ENCODE assay signal across 8 mouse cellular contexts in the genomic region with DNA sequence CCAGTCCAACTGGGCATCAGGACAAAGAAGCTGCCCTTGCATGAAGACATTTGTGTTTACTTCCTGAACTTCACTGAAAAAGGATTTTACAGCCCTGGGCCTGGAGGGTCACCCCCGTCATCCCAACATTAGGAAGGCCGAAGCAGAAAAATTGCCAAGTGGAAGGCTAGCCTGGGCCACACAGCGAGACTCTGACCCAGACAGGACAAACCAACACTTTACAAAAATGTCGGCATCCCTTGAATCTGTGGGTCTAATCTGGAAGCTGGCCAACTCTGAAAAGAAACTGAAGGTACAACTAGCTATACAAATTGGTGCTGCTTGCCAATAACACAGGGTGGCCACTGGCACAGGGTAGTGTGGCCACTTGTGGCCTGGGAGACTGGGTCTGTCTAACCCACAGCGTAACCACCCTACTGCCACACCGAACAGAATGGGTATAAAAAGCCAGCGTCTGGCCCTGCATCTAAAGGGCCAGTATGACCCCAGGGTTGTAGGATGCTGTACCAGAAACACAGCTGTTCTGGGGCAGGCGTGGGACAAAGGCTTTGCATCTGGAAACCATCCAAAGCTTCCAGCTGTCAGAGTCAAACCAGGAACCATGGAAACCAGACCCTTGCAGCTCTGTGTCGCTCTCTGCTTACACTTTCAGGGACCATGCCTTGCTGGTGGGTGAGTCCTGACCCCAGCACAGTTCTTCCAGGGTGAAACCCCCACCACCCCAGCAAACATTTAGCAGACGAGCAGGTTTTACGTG. TPM values are rescaled to one million over a fixed set of nuclear protein-coding genes. Genes with fewer than 3 reads are reported as not detected.
DNase-seq lines count a peak whose midpoint lies in the region; ATAC-seq and TF ChIP-seq lines count a peak whose summit lies in the region.

No protein-coding gene starts in this region.

- 58% methylated on average over 11 of the region's 11 CpGs for WGBS in embryonic facial prominence, embryonic 10.5 days
- WGBS in lung, embryonic 14.5 days = 33% methylated on average over 11 of the region's 11 CpGs
- 44% methylated on average over 11 of the region's 11 CpGs for WGBS in stomach, embryonic 16.5 days

- no peaks in the 10 kb centered on the region for H3K9me3 ChIP-seq in embryonic facial prominence, embryonic 10.5 days
- H3K9me3 ChIP-seq in lung, embryonic 14.5 days (ENCODE audit: low read depth, low read length) = no peaks in the 10 kb centered on the region
- no peaks in the 10 kb centered on the region for H3K9me3 ChIP-seq in stomach, embryonic 16.5 days (replicated peaks; ENCODE audit: control insufficient read depth, low read length)

- H3K9ac ChIP-seq in lung, embryonic 14.5 days = peak overlapping the region; percentile 29
- no peak overlapping the region for H3K9ac ChIP-seq in stomach, embryonic 16.5 days (ENCODE audit: low read length)

- peak overlapping the region; percentile 77 for H3K27ac ChIP-seq in embryonic facial prominence, embryonic 10.5 days (replicated peaks)
- peak overlapping the region; percentile 76 for H3K27ac ChIP-seq in lung, embryonic 14.5 days (ENCODE audit: low read depth)
- peak overlapping the region; percentile 28; the same call in 1 of the 2 replicates for H3K27ac ChIP-seq in stomach, embryonic 16.5 days (ENCODE audit: low read length)

- H3K36me3 ChIP-seq in embryonic facial prominence, embryonic 10.5 days (replicated peaks) = no peaks in the 10 kb centered on the region
- H3K36me3 ChIP-seq in lung, embryonic 14.5 days (ENCODE audit: insufficient read depth) = no peaks in the 10 kb centered on the region
- H3K36me3 ChIP-seq in stomach, embryonic 16.5 days (ENCODE audit: control insufficient read depth, insufficient read depth, low read length) = no peaks in the 10 kb centered on the region

- ATAC-seq in lung, embryonic 14.5 days (ENCODE audit: insufficient read depth) = peak; percentile 92
- ATAC-seq in stomach, embryonic 16.5 days (ENCODE audit: insufficient read depth, low FRiP score) = peak; percentile 73; the same call in 1 of the 2 replicates
- ATAC-seq in frontal cortex, adult (ENCODE audit: low TSS enrichment) = no peak

- peaks cover 19% of the 10 kb centered on the region for H3K4me1 ChIP-seq in embryonic facial prominence, embryonic 10.5 days
- peaks cover 12% of the 10 kb centered on the region for H3K4me1 ChIP-seq in lung, embryonic 14.5 days (ENCODE audit: insufficient read depth)
- peaks cover 16% of the 10 kb centered on the region for H3K4me1 ChIP-seq in stomach, embryonic 16.5 days (ENCODE audit: control insufficient read depth, insufficient read depth, low read length)

- H3K4me3 ChIP-seq in embryonic facial prominence, embryonic 10.5 days = no peak overlapping the region
- no peak overlapping the region for H3K4me3 ChIP-seq in lung, embryonic 14.5 days (ENCODE audit: low read depth, low read length)
- no peak overlapping the region for H3K4me3 ChIP-seq in stomach, embryonic 16.5 days (replicated peaks; ENCODE audit: low read length)

- no peaks in the 10 kb centered on the region for H3K27me3 ChIP-seq in embryonic facial prominence, embryonic 10.5 days (replicated peaks; ENCODE audit: low read depth, poor library complexity, severe bottlenecking)
- no peaks in the 10 kb centered on the region for H3K27me3 ChIP-seq in lung, embryonic 14.5 days (ENCODE audit: insufficient read depth, low read length)
- H3K27me3 ChIP-seq in stomach, embryonic 16.5 days (ENCODE audit: control insufficient read depth, insufficient read depth, low read length) = no peaks in the 10 kb centered on the region

- TF ChIP-seq CTCF in lung, embryonic 14.5 days (IDR thresholded peaks at IDR 0.05; ENCODE audit: low read depth) = no peak

- DNase-seq in left cerebral cortex, postnatal 14 days (ENCODE audit: low spot score in 2 of 2) = peak; percentile 25 to 53
- DNase-seq in left cerebral cortex, adult 9 months (ENCODE audit: low spot score in 2 of 2) = no peak
- DNase-seq in embryonic facial prominence, embryonic 10.5 days (ENCODE audit: low spot score) = peak; percentile 84
- peak; percentile 55 to 72 for DNase-seq in heart, postnatal 14 days
- DNase-seq in lung, embryonic 14.5 days = peak; percentile 94
- no peak for DNase-seq in urinary bladder, postnatal 14 days (ENCODE audit: low spot score)

- intact Hi-C loops in left cerebral cortex, postnatal 14 days (cut with DNase I) = no loop called here
- intact Hi-C loops in heart, postnatal 14 days (cut with DNase I) = no loop called here

- H3K4me2 ChIP-seq in lung, embryonic 14.5 days = peak overlapping the region; percentile 27; the same call in 1 of the 2 replicates
- H3K4me2 ChIP-seq in stomach, embryonic 16.5 days (ENCODE audit: low read depth, low read length) = peak overlapping the region; percentile 18

RNA-seq across cellular contexts. Expression of a gene that starts 7.2 kb away (rescaled TPM):
- 10 to 100 TPM; 12.4 to 14.4 TPM for total RNA-seq in left cerebral cortex, postnatal 14 days (2021)
- 22.9 and 25.1 TPM in 2 replicates for polyA plus RNA-seq in embryonic facial prominence, embryonic 10.5 days (2016; fragmentation: Nextera tagmentation; extraction: Ambion mirVana)
- 10 to 100 TPM; 11.6 to 15.0 TPM for total RNA-seq in heart, postnatal 14 days (2021)
- 53.3 and 54.1 TPM in 2 replicates for polyA plus RNA-seq in lung, embryonic 14.5 days (2014; fragmentation: Nextera tagmentation; extraction: Ambion mirVana)
- polyA plus RNA-seq in stomach, embryonic 16.5 days (2015; fragmentation: Nextera tagmentation; extraction: Ambion mirVana) = 33.4 and 34.5 TPM in 2 replicates

RNA-seq across cellular contexts. Expression of a gene that starts 37.4 kb away (rescaled TPM):
- total RNA-seq in left cerebral cortex, postnatal 14 days (2021) = 100 to 1,000 TPM; 311 to 320 TPM
- 242 and 244 TPM in 2 replicates for polyA plus RNA-seq in embryonic facial prominence, embryonic 10.5 days (2016; fragmentation: Nextera tagmentation; extraction: Ambion mirVana)
- total RNA-seq in heart, postnatal 14 days (2021) = 1,000 to 10,000 TPM; 1,261 to 1,328 TPM
- 238 and 257 TPM in 2 replicates for polyA plus RNA-seq in lung, embryonic 14.5 days (2014; fragmentation: Nextera tagmentation; extraction: Ambion mirVana)
- 311 and 321 TPM in 2 replicates for polyA plus RNA-seq in stomach, embryonic 16.5 days (2015; fragmentation: Nextera tagmentation; extraction: Ambion mirVana)

RNA-seq across cellular contexts. Expression of a gene that starts 37.5 kb away (rescaled TPM):
- total RNA-seq in left cerebral cortex, postnatal 14 days (2021) = 10 to 100 TPM; 26.5 to 28.0 TPM
- polyA plus RNA-seq in embryonic facial prominence, embryonic 10.5 days (2016; fragmentation: Nextera tagmentation; extraction: Ambion mirVana) = 67.7 and 73.5 TPM in 2 replicates
- 1 to 10 TPM; 5.6 to 9.2 TPM for total RNA-seq in heart, postnatal 14 days (2021)
- polyA plus RNA-seq in lung, embryonic 14.5 days (2014; fragmentation: Nextera tagmentation; extraction: Ambion mirVana) = 40.5 and 46.3 TPM in 2 replicates
- polyA plus RNA-seq in stomach, embryonic 16.5 days (2015; fragmentation: Nextera tagmentation; extraction: Ambion mirVana) = 33.8 and 42.3 TPM in 2 replicates

Comparison
In these comparisons a context has a peak if more than half of its experiments do, and no peak if none do; other contexts are left out.
1. DNase-seq: peak in left cerebral cortex, postnatal 14 days (2 of 2), embryonic facial prominence, embryonic 10.5 days (single experiment), heart, postnatal 14 days (2 of 2) and lung, embryonic 14.5 days (single experiment); none in left cerebral cortex, adult 9 months (0 of 2) and urinary bladder, postnatal 14 days (single experiment).
2. Peak in every context shown above with its lines, with median percentiles within 50 percentile points of each other: H3K27ac ChIP-seq.